Mouse (Mus musculus) hindbrain, embryonic 16.5 days (tissue): ENCODE data around the gene Ripk3. TPM values are rescaled to one million over a fixed set of nuclear protein-coding genes. Genes with fewer than 3 reads are reported as not detected.

Experiments used
- ATAC-seq: fragments of 200-750 bp; cut with Nextera tagmentation; 2 replicates; pipeline ENCODE4 v1.8.0; 2017; ENCODE audit warnings: moderate TSS enrichment, moderate library complexity
- H3K27ac ChIP-seq: fragments of 300-500 bp; sonication (generic); 2 replicates; pipeline ENCODE4 v1.5.1; 2014; ENCODE audit warnings: low read depth, mild to moderate bottlenecking, control low read depth, low read length, moderate library complexity
- H3K27me3 ChIP-seq: fragments of 300-500 bp; sonication (generic); replicated peaks from 2 replicates; pipeline ENCODE4 v1.6.1; 2014; ENCODE audit warnings: low read length; ENCODE audit not compliant: control insufficient read depth, insufficient read depth
- H3K36me3 ChIP-seq: fragments of 300-500 bp; sonication (generic); 2 replicates; pipeline ENCODE4 v1.6.1; 2014; ENCODE audit warnings: mild to moderate bottlenecking, low read length, moderate library complexity, mixed read lengths; ENCODE audit not compliant: control insufficient read depth, insufficient read depth
- H3K4me1 ChIP-seq: fragments of 300-500 bp; sonication (generic); 2 replicates; pipeline ENCODE4 v1.6.1; 2014; ENCODE audit warnings: low read depth, low read length; ENCODE audit not compliant: control insufficient read depth, insufficient read depth
- H3K4me2 ChIP-seq: fragments of 300-500 bp; sonication (generic); 2 replicates; pipeline ENCODE4 v1.6.1; 2014; ENCODE audit warnings: mild to moderate bottlenecking, low read length, control low read depth, moderate library complexity
- H3K4me3 ChIP-seq: fragments of 300-500 bp; sonication (generic); 2 replicates; pipeline ENCODE4 v1.5.1; 2014; ENCODE audit warnings: mild to moderate bottlenecking, low read length, control low read depth, moderate library complexity
- H3K9ac ChIP-seq: fragments of 300-500 bp; sonication (generic); 2 replicates; pipeline ENCODE4 v1.6.1; 2014; ENCODE audit warnings: low read depth, mild to moderate bottlenecking, control low read depth, low read length, moderate library complexity
- H3K9me3 ChIP-seq: fragments of 300-500 bp; sonication (generic); 2 replicates; pipeline ENCODE4 v1.6.1; 2014; ENCODE audit warnings: mild to moderate bottlenecking, low read length, moderate library complexity; ENCODE audit not compliant: control insufficient read depth
- WGBS: fragments of 180-500 bp; shearing (Covaris S2); extraction: QIAGEN DNeasy Blood & Tissue Kit; methylation state at CpG from one replicate; pipeline ENCODE4 v1.1.7; 2014; 5-methylcytosine and 5-hydroxymethylcytosine counted together
- polyA plus RNA-seq: library from polyadenylated mRNA; unstranded; fragments of >200 nt; fragmentation: Nextera tagmentation; extraction: Ambion mirVana; gene quantifications from 2 replicates; pipeline ENCODE4 v1.2.1, GENCODE M21; 2015

The Ripk3 gene
- polyA plus RNA-seq, 1 experiment from 2014 or later, result 3.6 TPM

- peak overlapping the region; percentile 62 for H3K9ac ChIP-seq
- peak overlapping the region; percentile 36; the same call in 1 of the 2 replicates for H3K27ac ChIP-seq
- H3K27me3 ChIP-seq, result no peaks in the 10 kb centered on the region
- H3K36me3 ChIP-seq, result no peaks in the 10 kb centered on the region
- ATAC-seq, result peak; percentile 75
- H3K4me2 ChIP-seq, result peak overlapping the region; percentile 71
- H3K4me3 ChIP-seq, result peak overlapping the region; percentile 52
- H3K4me1 ChIP-seq, result no peaks in the 10 kb centered on the region
- H3K9me3 ChIP-seq, result no peaks in the 10 kb centered on the region
- WGBS, result 22% methylated on average over 17 of the region's 17 CpGs
Observed at GRCm38 (mm10) chr14:55815310-55815751, 26.7 kb upstream of the Ripk3 start.

GRCm38 (mm10) chr14:55814885-55815284 lies 26.2 kb upstream of the Ripk3 start:
- H3K36me3 ChIP-seq, result no peaks in the 10 kb centered on the region
- peak overlapping the region; percentile 62 for H3K9ac ChIP-seq
- peak overlapping the region; percentile 52 for H3K4me3 ChIP-seq
- ATAC-seq, result peak; percentile 93
- H3K27me3 ChIP-seq, result no peaks in the 10 kb centered on the region
- H3K4me1 ChIP-seq, result no peaks in the 10 kb centered on the region
- peak overlapping the region; percentile 23; the same call in 1 of the 2 replicates for H3K27ac ChIP-seq
- no peaks in the 10 kb centered on the region for H3K9me3 ChIP-seq
- H3K4me2 ChIP-seq, result peak overlapping the region; percentile 71
- 25% methylated on average over 16 of the region's 16 CpGs for WGBS

- WGBS, result 84% methylated on average over 14 of the region's 15 CpGs
- no peak overlapping the region for H3K27ac ChIP-seq
Observed at GRCm38 (mm10) chr14:55795380-55796163, 6.9 kb upstream of the Ripk3 start.

GRCm38 (mm10) chr14:55793946-55794345 lies 5.3 kb upstream of the Ripk3 start:
- no peak overlapping the region for H3K9ac ChIP-seq
- H3K36me3 ChIP-seq, result no peaks in the 10 kb centered on the region
- H3K27me3 ChIP-seq, result peaks cover 10% of the 10 kb centered on the region
- H3K4me2 ChIP-seq, result no peak overlapping the region
- H3K4me3 ChIP-seq, result no peak overlapping the region
- 70% methylated on average over 2 of the region's 2 CpGs for WGBS
- H3K9me3 ChIP-seq, result no peaks in the 10 kb centered on the region
- ATAC-seq, result no peak
- H3K27ac ChIP-seq, result no peak overlapping the region
- H3K4me1 ChIP-seq, result no peaks in the 10 kb centered on the region

More at GRCm38 (mm10) chr14:55795380-55796163, 6.9 kb upstream of the Ripk3 start:
- Histone ChIP-seq H3K4me3 (no peak overlapping the region), H3K27me3 (0 out of 2 replicates have a peak, but pooled peaks cover 3% of the 10 kb centered on the region), H3K36me3 (no peaks in the 10 kb centered on the region), H3K4me2 (no peak overlapping the region), H3K4me1 (no peaks in the 10 kb centered on the region), H3K9ac (no peak overlapping the region), H3K9me3 (no peaks in the 10 kb centered on the region)
- ATAC-seq, result no peak

- 81% methylated on average over 2 of the region's 2 CpGs for WGBS
- Histone ChIP-seq H3K9me3 (no peaks in the 10 kb centered on the region), H3K27me3 (peaks cover 15% of the 10 kb centered on the region), H3K36me3 (no peaks in the 10 kb centered on the region), H3K9ac (no peak overlapping the region), H3K4me1 (no peaks in the 10 kb centered on the region), H3K27ac (no peak overlapping the region), H3K4me2 (no peak overlapping the region), H3K4me3 (no peak overlapping the region)
- ATAC-seq, result no peak
Observed at GRCm38 (mm10) chr14:55793461-55793860, 4.8 kb upstream of the Ripk3 start.

- no peaks in the 10 kb centered on the region for H3K9me3 ChIP-seq
- no peaks in the 10 kb centered on the region for H3K36me3 ChIP-seq
- no peak overlapping the region for H3K27ac ChIP-seq
- no peak overlapping the region for H3K4me2 ChIP-seq
- H3K4me3 ChIP-seq, result no peak overlapping the region
- H3K27me3 ChIP-seq, result peaks cover 59% of the 10 kb centered on the region
- ATAC-seq, result no peak
- peaks cover 10% of the 10 kb centered on the region for H3K4me1 ChIP-seq
- WGBS, result 35% methylated on average over 11 of the region's 11 CpGs
- no peak overlapping the region for H3K9ac ChIP-seq
Observed at GRCm38 (mm10) chr14:55787731-55788130, 934 bp downstream of the Ripk3 start.

GRCm38 (mm10) chr14:55785195-55785594 lies 3.5 kb downstream of the Ripk3 start:
- Histone ChIP-seq H3K4me2 (no peak overlapping the region), H3K4me3 (no peak overlapping the region)

GRCm38 (mm10) chr14:55783958-55784235 lies 4.8 kb downstream of the Ripk3 start, which contains the start of gene Adcy4:
Gene Adcy4, minus strand, starts transcription at chr14:55784095.
- 5% methylated on average over 13 of the region's 13 CpGs for WGBS

More at GRCm38 (mm10) chr14:55785195-55785594, 3.5 kb downstream of the Ripk3 start:
- H3K9me3 ChIP-seq, result no peaks in the 10 kb centered on the region
- peaks cover 16% of the 10 kb centered on the region for H3K4me1 ChIP-seq
- ATAC-seq, result no peak
- no peaks in the 10 kb centered on the region for H3K36me3 ChIP-seq
- H3K27ac ChIP-seq, result no peak overlapping the region
- peaks cover 67% of the 10 kb centered on the region for H3K27me3 ChIP-seq
- 24% methylated on average over 6 of the region's 6 CpGs for WGBS
- H3K9ac ChIP-seq, result no peak overlapping the region

GRCm38 (mm10) chr14:55783171-55783957 lies 5.3 kb downstream of the Ripk3 start:
- peaks cover 15% of the 10 kb centered on the region for H3K4me1 ChIP-seq
- no peaks in the 10 kb centered on the region for H3K9me3 ChIP-seq
- peak overlapping the region; percentile 33; the same call in 1 of the 2 replicates for H3K27ac ChIP-seq
- peak overlapping the region; percentile 57 for H3K9ac ChIP-seq
- ATAC-seq, result no peak
- peak overlapping the region; percentile 52 for H3K4me2 ChIP-seq
- 2% methylated on average over 31 of the region's 31 CpGs for WGBS
- peak overlapping the region; percentile 35 for H3K4me3 ChIP-seq
- no peaks in the 10 kb centered on the region for H3K36me3 ChIP-seq
- H3K27me3 ChIP-seq, result peaks cover 56% of the 10 kb centered on the region

More at GRCm38 (mm10) chr14:55783958-55784235, 4.8 kb downstream of the Ripk3 start, which contains the start of gene Adcy4:
- Histone ChIP-seq H3K9ac (peak within 1 kb of the TSS; percentile 57), H3K4me3 (peak within 1 kb of the TSS; percentile 35), H3K36me3 (no peaks in the 10 kb centered on the region), H3K27me3 (peaks cover 60% of the 10 kb centered on the region), H3K27ac (peak within 1 kb of the TSS; percentile 33; the same call in 1 of the 2 replicates), H3K9me3 (no peaks in the 10 kb centered on the region), H3K4me2 (peak within 1 kb of the TSS; percentile 52), H3K4me1 (peaks cover 16% of the 10 kb centered on the region)
- ATAC-seq, result no peak
